Mouse (Mus musculus): Measurements from ENCODE around the gene Calcoco2. TPM values are rescaled to one million over a fixed set of nuclear protein-coding genes. Genes with fewer than 3 reads are reported as not detected.

Calcoco2 gene
- polyA plus RNA-seq, 1 experiment: not detected

- TF ChIP-seq GATA1 (IDR thresholded peaks at IDR 0.05; ENCODE audit: low read length): no peak
Measured at GRCm38 (mm10) chr11:96064521-96065214, 47.1 kb downstream of the Calcoco2 start.

- no peak for TF ChIP-seq GATA1 (IDR thresholded peaks at IDR 0.05; ENCODE audit: low read length)
Measured at GRCm38 (mm10) chr11:96058309-96058708, 53.5 kb downstream of the Calcoco2 start.

- no peak for TF ChIP-seq GATA1 (IDR thresholded peaks at IDR 0.05; ENCODE audit: low read length)
Measured at GRCm38 (mm10) chr11:96050854-96051253, 60.9 kb downstream of the Calcoco2 start.

GRCm38 (mm10) chr11:96049939-96050338 is 61.8 kb downstream of the Calcoco2 start:
- TF ChIP-seq GATA1 (IDR thresholded peaks at IDR 0.05; ENCODE audit: low read length): no peak

Other genes with a start within 250 kb of the Calcoco2 start
- not detected in 2 replicates for gene B4galnt2, start 197.1 kb downstream of the Calcoco2 start, polyA plus RNA-seq (2012)
- 33.3 and 33.4 TPM in 2 replicates for gene Igf2bp1, start 106.0 kb downstream of the Calcoco2 start, polyA plus RNA-seq (2012)
- not detected in 2 replicates for gene Gip, start 87.4 kb downstream of the Calcoco2 start, polyA plus RNA-seq (2012)
- 153 and 177 TPM in 2 replicates for gene Snf8, start 77.1 kb downstream of the Calcoco2 start, polyA plus RNA-seq (2012)
- gene Ube2z, start 46.6 kb downstream of the Calcoco2 start, polyA plus RNA-seq (2012): 27.6 and 33.9 TPM in 2 replicates
- gene Atp5g1, start 36.3 kb downstream of the Calcoco2 start, polyA plus RNA-seq (2012): 166 and 518 TPM in 2 replicates
- not detected in 2 replicates for gene Ttll6, start 21.8 kb upstream of the Calcoco2 start, polyA plus RNA-seq (2012)
- gene Hoxb13, start 82.4 kb upstream of the Calcoco2 start, polyA plus RNA-seq (2012): 79.2 and 87.0 TPM in 2 replicates
- not detected in 2 replicates for gene Hoxb9, start 159.5 kb upstream of the Calcoco2 start, polyA plus RNA-seq (2012)
- not detected in 2 replicates for gene Hoxb8, start 169.9 kb upstream of the Calcoco2 start, polyA plus RNA-seq (2012)
- not detected in 2 replicates for gene Hoxb7, start 174.7 kb upstream of the Calcoco2 start, polyA plus RNA-seq (2012)
- gene Hoxb6, start 180.5 kb upstream of the Calcoco2 start, polyA plus RNA-seq (2012): 0.11 TPM in 1 of 2 replicates, not detected in the other
- not detected in 2 replicates for gene Hoxb5, start 191.4 kb upstream of the Calcoco2 start, polyA plus RNA-seq (2012)
- not detected in 2 replicates for gene Hoxb4, start 206.3 kb upstream of the Calcoco2 start, polyA plus RNA-seq (2012)
- 0.03 TPM in 1 of 2 replicates, not detected in the other for gene Hoxb3, start 211.4 kb upstream of the Calcoco2 start, polyA plus RNA-seq (2012)
- not detected in 2 replicates for gene Hoxb2, start 238.6 kb upstream of the Calcoco2 start, polyA plus RNA-seq (2012)

Data from G1E-ER4 (cell line).